Mouse (Mus musculus) thymus, adult 2 months (tissue): Measurements from ENCODE around the gene Rae1.

Experiments used
- CTCF ChIP-seq: fragments of 200-500 bp; IDR thresholded peaks from 2 replicates; pipeline ENCODE4 v1.5.1; 2012; ENCODE audit warnings: mild to moderate bottlenecking, control low read depth, low read length, moderate library complexity, borderline replicate concordance; ENCODE audit not compliant: control insufficient read depth, poor library complexity, insufficient read depth; ENCODE audit errors: extremely low read depth
- POLR2A ChIP-seq: fragments of 200-500 bp; IDR thresholded peaks from 2 replicates; pipeline ENCODE4 v1.6.1; 2012; ENCODE audit warnings: mild to moderate bottlenecking, low read length, control low read depth, moderate library complexity; ENCODE audit not compliant: control insufficient read depth, poor library complexity, insufficient read depth; ENCODE audit errors: extremely low read depth

DNA sequence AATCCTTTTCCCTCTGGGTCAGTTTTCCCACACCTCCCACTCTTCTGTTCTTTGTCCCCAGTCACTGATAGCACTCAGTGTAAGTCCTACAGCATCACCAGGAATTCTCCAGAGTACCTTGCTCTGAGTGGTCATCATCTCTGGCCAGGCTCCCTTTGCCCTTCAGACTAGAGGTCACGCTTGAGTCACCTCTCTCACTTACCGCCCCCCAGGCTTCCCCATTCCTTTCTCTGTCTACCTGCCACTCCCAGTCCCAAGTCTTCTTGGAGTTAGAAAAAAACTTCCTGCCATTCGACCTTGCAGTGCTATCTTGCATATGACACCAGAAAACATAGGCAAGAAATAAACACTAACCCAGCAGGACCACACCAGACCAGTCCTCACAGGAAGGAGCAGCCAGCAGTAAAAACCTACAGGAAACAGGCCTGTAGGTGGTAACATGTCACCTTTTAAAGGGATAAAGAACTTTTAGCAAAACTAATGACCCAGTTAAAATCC, 10.4 kb downstream of the Rae1 start:
- no peak for TF ChIP-seq POLR2A
- no peak for TF ChIP-seq CTCF
